Mouse (Mus musculus): ENCODE results near the gene Txndc11.
A peak's percentile ranks its signal among the peaks of the same experiment; 100 is the strongest.

The Txndc11 gene

DNA sequence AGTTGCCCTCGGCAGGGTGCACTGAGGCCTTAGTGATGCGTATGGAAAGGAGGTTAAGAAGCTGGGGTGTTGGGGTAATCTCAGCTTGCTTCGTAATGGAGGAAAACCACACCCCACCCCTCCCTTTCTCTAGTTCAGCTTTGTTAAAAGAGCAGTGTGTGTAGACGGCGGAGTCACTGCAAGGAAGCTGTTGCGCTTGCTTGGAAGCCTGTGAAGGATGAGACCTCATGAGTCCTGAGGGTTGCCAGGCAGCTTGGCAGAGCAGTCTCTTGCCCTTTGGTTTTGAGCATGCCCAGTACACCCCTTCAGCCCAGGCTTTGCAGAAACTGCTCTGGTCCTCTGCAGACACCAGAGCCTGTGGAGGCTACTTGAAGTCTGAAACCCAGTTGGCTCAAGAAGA lies 61.4 kb downstream of the Txndc11 start:
- no peak for TF ChIP-seq GATA4 (IDR thresholded peaks at IDR 0.05; ENCODE audit: insufficient replicate concordance, low read length)

DNA sequence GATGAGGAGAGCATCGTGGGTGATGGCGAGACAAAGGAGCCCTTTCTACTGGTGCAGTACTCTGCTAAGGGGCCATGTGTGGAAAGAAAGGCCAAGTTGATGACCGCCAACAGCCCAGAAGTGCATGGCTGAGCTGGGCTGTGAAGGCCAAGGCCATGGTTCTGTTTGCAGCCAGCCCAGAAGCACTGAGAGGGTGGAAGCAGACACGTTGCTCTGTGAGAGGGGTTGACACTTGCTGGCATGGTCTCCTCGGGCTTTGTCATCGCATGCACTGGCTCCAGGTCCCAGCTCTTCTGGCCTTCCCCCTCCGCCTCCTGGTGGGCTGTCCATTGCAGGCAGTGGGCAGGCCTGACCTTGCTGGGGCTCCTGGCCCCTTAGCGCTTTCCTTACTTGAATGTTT lies 62.0 kb downstream of the Txndc11 start:
- TF ChIP-seq GATA4 (IDR thresholded peaks at IDR 0.05; ENCODE audit: insufficient replicate concordance, low read length): no peak

DNA sequence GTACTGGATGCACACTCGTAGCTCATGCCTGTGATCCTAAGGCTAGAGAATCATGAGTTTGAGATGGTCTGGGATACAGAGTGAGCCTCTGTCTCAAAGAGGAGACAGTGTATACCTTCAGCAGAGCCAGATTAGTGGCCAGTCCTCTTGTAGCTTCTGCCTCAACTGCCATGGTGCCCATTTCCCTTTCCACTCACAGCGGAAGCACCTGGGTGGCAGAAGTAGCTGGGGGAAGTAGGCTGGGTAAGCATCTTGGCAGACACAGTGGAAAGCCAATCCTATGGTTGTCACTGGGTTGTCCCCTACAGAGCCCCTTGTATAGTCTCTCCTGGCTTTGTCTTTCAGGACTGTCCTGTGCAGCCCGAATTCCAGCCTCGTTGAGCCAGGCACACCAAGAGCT lies 62.6 kb downstream of the Txndc11 start:
- TF ChIP-seq GATA4 (IDR thresholded peaks at IDR 0.05; ENCODE audit: insufficient replicate concordance, low read length): no peak

DNA sequence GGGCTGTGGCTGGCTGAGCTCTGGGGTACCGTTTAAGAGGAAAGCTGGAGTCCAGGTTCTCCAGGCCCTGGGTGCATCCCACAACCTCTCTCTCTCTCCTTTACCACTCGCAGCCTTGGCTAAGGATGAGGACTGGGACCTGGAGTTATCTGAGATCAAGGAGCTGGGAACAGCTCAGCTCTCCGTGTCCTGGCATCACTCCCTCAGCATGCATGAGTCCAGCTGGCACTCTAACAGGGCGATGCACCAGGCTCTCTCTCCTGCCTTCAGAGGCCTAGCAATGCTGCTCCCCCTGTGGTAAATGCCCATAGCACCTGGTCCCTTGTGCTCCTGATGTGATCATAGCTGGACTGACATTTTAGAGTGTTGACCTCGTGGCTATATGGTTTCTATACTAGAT lies 63.3 kb downstream of the Txndc11 start:
- no peak for TF ChIP-seq GATA4 (IDR thresholded peaks at IDR 0.05; ENCODE audit: insufficient replicate concordance, low read length)

DNA sequence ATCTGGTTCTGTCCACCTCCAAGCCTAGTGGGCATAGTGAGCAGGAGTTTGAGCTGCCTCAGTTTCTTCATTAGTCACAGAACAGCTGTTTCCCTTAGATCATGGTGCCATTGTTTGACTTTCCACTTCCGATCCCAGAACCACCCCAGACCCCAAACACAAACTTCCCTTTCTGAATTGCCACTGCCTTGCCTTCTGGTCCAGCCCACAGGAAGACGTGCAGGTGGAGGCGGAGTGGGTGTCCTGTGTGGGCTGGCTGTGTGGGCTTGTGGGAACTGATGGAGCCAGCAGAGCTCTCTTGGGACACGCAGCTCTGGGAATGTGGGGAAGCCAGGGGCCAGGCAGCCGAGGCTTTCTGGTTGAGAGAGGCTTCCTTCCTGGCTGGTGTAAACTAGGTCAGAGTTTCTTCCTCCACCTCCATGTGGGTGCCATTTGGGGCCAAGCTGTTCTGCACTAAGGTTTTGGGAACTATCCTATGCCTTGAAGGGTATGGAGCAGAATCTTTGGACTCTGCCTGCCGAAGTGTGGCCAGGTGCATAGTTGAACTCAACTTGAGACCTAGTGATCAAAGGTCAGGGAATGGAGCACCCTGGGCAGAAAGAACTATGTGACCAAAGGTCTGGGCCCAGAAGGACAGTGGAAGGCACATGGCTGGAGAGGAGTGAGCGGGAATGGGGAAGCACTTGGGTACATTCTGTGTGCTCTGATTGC lies 64.6 kb downstream of the Txndc11 start:
- no peak for TF ChIP-seq GATA4 (IDR thresholded peaks at IDR 0.05; ENCODE audit: insufficient replicate concordance, low read length)

DNA sequence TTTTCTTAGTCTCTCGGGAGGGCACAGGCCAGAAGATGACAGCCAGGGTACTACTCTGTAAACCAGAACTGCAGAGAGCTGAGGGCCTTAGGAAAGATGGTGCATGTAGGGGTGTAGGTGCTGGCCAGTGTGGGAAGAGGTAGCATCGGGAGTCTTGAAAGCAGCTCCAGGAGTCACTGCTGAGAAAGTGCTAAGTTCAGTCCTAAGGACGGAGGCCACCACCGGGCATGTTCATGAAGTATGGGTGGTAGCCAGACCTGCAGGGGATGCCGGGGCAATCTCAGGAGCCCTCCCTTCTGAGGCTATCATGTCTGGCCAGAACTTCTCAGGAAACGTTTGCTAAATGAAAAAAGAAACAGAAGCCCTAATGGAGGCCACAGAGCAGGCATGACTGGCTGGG lies 65.2 kb downstream of the Txndc11 start:
- TF ChIP-seq GATA4 (IDR thresholded peaks at IDR 0.05; ENCODE audit: insufficient replicate concordance, low read length): no peak

DNA sequence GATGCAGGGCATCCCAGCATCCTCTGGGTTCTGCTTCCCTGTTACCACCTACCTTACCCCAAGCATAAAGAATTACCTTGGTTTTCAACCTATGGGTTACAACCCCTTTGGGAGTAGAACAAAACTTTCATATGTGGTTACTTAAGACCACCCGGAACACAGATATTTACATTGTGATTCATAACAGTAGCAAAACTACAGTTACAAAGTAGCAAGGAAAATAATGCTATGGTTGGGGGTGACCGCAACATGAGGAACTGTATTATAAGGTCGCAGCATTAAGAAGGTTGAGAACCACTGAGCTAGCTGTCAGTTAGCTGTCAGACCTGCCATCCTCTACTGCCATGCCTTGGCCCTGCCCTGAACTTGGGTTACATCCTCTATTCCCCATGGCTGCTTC lies 65.8 kb downstream of the Txndc11 start:
- TF ChIP-seq GATA4 (IDR thresholded peaks at IDR 0.05; ENCODE audit: insufficient replicate concordance, low read length): no peak

DNA sequence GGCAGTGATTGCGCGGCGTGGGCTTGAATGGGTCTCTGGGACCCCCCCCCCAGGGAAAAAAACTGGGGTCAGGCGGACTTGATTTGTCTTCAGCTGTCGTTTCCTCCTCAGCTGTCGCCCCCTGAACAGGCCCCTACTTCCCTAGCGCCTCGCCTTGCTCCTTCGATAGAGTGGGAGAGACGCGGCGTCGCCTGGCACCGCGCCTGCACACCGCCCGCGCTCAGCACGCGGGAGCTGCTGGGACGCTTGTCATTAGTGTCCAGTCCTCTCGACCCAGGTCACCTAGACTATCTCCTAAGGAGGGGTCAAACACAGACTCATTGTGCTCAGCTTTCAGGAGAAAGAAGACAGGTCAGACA lies 67.6 kb downstream of the Txndc11 start:
- no peak for TF ChIP-seq GATA4 (IDR thresholded peaks at IDR 0.05; ENCODE audit: insufficient replicate concordance, low read length)

DNA sequence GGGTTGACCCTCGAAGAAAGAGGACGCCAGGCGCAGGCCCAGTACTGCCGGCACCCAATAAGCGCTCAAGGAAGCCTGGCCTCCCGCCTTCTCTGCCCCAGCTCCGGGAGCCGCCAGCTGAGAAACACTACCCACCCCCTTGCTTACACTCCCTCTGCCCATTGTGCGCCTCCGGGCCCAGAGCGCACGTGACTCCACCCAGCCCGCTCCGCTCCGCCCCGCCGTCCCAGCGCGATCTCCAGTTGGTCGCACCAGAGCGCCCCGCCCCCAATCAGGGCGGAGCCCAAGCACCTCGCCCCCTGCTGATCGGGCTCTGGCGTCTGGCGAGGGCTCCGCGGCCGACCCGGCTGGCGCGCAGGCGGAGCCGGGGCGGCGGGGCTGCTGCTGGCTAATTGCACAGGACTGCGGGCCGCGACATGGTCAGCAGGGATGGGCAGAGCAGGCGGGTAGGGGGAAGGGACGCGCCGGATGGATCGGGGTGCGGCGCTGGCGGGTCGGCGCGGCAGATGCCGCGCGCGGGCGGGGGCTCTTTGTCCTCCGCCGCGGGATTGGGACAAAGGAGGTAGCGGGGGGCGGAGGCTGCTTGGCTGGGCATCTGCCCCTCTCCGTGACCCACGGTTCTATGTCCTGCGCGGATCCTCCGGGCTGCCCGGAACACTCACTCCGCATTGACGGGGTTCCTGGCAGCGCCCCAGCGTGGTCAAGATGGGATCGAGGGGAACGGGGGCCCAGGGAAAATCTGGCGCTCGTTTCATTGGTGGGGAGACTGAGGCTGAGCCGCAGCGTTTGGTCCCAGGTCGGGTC lies 68.2 kb downstream of the Txndc11 start, which contains the start of gene Litaf:
TSS of gene Litaf (minus strand) at position 129 of the 804 bp plus-strand sequence.
- peak; percentile 54; the same call in 1 of the 2 replicates for TF ChIP-seq GATA4 (IDR thresholded peaks at IDR 0.05; ENCODE audit: insufficient replicate concordance, low read length)

DNA sequence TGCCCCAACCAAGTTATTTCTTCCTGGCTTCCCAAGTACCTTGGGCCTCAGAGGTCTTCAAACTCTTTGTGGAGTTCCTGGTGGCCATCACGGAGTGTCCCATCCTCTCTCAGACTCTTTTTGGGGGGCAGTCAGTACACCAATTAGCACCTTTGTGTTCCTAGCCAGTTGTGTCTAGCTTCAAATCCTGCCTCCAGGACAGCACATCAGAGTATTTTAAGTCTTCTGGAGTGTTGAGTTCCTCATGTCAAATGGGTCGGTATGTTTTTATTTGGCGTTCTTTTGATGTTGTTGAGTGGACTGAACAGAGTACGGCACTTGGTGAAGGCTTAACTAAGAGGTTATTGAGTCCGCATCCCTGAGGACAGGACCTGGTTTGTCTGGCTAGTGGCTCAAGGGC lies 69.0 kb downstream of the Txndc11 start:
- no peak for TF ChIP-seq GATA4 (IDR thresholded peaks at IDR 0.05; ENCODE audit: insufficient replicate concordance, low read length)

DNA sequence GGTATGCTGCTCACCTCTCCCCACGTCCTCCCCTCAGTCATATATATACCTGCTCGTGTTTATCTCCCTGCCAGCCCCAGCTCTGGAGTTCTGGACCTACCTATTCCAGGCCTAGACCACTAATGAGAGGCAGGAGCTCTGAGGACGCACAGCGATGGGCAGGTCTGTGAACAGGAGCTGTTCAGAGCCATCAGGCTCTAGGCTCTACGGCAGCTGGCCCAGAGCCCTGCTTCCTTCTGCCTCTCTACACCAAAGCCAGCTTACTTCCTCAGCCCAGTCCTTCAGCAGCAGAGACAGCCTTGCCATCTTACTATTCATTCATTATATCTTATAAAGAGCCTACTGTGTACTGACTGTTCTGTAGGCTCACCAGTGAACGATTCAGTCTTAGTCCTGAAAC lies 69.7 kb downstream of the Txndc11 start:
- no peak for TF ChIP-seq GATA4 (IDR thresholded peaks at IDR 0.05; ENCODE audit: insufficient replicate concordance, low read length)

DNA sequence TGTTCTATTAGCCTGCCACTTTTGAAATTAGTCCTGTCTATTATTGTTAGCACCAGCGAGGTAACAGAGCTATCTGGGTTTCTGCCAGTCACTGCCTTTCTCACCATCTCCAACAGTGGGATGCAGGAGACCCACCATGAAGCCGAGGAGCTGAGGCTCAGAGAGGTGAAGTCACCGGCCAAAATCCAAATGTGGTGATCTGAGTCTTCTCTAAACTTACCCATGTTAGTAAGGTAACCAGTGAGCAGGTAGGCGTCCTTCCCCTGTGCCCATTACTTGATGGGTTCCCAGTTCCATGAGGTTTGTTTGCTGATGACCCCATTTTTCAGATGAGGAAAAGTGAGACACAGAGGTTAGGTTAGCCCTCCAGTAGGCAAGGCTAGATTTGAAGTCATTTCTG lies 70.1 kb downstream of the Txndc11 start:
- no peak for TF ChIP-seq GATA4 (IDR thresholded peaks at IDR 0.05; ENCODE audit: insufficient replicate concordance, low read length)

DNA sequence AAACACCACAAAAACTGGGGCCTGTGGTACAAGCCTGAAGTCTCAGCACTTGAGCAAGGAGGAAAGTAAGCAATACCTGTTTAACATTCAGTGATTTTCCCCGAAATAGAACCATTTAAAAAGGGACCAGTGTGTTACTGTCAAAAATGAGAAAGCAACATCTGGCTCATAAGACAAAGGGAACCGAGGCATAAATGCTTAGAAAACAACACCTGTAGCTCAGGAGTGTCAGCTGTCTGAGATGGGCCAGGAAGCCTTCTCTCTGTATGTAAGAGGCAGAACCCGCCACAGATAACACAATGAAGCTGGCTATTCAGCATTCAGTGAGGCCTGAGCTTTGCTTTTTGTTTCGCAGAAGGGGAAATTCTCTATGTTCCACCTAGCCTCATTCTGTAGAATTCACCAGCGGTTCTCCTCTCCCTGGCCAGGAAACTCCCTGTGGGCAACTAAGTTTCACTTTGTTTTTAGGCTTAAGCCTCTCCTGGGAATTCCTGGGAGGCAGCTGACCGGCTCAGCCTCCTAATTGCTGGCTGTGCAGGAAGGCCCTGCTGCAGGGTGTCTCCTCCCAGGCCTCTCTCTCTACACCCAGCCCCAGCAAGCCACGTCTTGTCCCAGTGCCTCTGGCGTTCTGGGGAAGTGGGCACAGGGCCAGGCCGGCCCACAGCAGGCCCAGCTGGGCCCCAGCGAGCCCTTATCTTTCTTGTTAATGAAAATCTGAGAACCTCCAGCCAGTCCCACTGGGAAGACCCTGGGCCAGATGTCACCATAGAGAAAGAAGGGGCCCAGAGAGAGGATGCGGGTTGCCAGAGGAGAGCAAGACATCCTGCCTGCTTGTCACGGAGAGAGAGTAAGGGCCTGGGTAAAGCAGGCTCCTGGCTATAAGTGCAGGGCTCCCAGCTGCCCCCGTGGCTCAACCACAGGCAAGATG lies 71.4 kb downstream of the Txndc11 start:
- TF ChIP-seq GATA4 (IDR thresholded peaks at IDR 0.05; ENCODE audit: insufficient replicate concordance, low read length): peak; percentile 46; the same call in 1 of the 2 replicates

DNA sequence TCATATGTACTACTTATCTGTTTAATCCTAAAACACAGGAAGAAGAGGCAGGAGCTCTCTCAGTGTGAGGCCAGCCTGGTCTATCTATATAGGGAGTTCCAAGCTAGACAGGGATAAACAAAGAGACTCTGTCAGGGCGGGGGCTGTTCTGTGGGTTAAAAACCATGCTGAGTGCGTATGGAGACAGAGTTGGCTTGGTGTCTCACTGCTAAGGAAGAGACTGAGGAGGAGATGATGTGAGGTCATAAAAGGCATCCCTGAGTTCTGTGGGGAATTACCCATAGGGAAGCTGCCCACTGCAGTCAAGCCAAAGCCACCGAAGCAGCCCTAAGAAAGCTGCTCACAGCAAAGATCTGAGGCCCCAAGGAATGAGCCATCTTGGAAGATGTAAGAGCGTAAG lies 73.8 kb downstream of the Txndc11 start, which contains the start of gene Snn:
TSS of gene Snn (plus strand) at position 301 of the 400 bp plus-strand sequence.
- no peak for TF ChIP-seq GATA4 (IDR thresholded peaks at IDR 0.05; ENCODE audit: insufficient replicate concordance, low read length)

DNA sequence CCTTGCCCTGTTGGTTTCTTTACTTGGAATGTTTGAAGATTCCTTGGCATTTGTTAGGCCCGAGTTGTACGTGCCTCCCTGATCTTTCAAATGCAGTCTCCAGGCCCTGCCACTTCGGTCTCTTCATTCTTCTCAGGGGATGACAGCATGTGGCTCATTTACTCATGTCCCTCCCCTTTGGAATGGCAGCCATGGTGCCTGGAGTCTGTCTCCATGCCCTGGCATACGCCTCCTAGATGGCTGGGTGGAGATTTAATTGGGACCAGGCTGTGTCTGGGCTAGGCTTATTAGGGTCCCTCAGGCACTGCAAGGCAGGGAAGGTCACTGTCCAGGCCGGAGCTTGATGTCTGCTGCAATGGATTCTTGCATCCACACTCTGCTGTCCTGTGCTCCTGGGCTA lies 78.5 kb downstream of the Txndc11 start:
- TF ChIP-seq GATA4 (IDR thresholded peaks at IDR 0.05; ENCODE audit: insufficient replicate concordance, low read length): no peak
